Mouse (Mus musculus): ENCODE data around the gene Scn11a. TPM values are rescaled to one million over a fixed set of nuclear protein-coding genes. Genes with fewer than 3 reads are reported as not detected.

Gene Scn11a
- total and polyA plus RNA-seq, 2 experiments from 2014 or later: 0.21 to 0.57 TPM

- Histone ChIP-seq H3K36me3 (ENCODE audit: insufficient read depth) (no peaks in the 10 kb centered on the region), H3K4me1 (ENCODE audit: insufficient read depth) (peaks cover 3% of the 10 kb centered on the region; the same call in 1 of the 2 replicates), H3K27me3 (ENCODE audit: insufficient read depth, low read length) (no peaks in the 10 kb centered on the region), H3K27ac (ENCODE audit: low read depth, low read length) (no peak overlapping the region), H3K4me2 (ENCODE audit: low read depth) (no peak overlapping the region), H3K9me3 (ENCODE audit: low read length) (no peaks in the 10 kb centered on the region), H3K4me3 (ENCODE audit: low read depth, low read length) (no peak overlapping the region), H3K9ac (no peak overlapping the region)
- DNase-seq (peak; percentile 59), ATAC-seq (peak; percentile 56)
- no peak for TF ChIP-seq CTCF (IDR thresholded peaks at IDR 0.05; ENCODE audit: low read depth)
- WGBS: 49% methylated on average over 6 of the region's 6 CpGs
These were observed 21.9 kb upstream of the Scn11a start for GRCm38 (mm10) chr9:119847187-119847586.

DNA sequence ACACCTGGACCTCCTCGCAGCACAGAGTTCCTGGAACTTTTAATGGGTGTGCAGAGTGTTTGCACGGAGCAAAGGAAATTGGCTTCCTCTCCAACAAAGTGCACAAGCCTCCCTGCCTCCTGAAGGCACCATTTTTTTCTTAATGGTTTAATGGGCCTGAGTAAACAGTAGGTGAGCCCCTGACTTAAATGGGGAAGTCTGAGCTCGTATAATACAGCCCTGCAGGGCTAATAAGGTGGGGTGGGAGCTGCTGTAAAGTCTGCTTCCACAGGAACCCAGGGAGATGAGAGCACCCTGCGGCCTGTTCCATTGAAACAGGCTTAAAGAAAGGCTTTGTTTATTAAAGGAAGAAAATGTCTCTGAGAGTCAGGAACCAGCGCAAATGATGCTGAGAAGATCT, 19.5 kb upstream of the Scn11a start:
- H3K4me2 ChIP-seq (ENCODE audit: low read depth): no peak overlapping the region
- no peak overlapping the region for H3K4me3 ChIP-seq (ENCODE audit: low read depth, low read length)
- H3K9me3 ChIP-seq (ENCODE audit: low read length): no peaks in the 10 kb centered on the region
- WGBS: 18% methylated on average over 5 of the region's 5 CpGs
- peaks cover 3% of the 10 kb centered on the region; the same call in 1 of the 2 replicates for H3K4me1 ChIP-seq (ENCODE audit: insufficient read depth)
- H3K27me3 ChIP-seq (ENCODE audit: insufficient read depth, low read length): no peaks in the 10 kb centered on the region
- no peak overlapping the region for H3K9ac ChIP-seq
- no peak for ATAC-seq
- DNase-seq: no peak
- TF ChIP-seq CTCF (IDR thresholded peaks at IDR 0.05; ENCODE audit: low read depth): no peak
- no peak overlapping the region for H3K27ac ChIP-seq (ENCODE audit: low read depth, low read length)
- no peaks in the 10 kb centered on the region for H3K36me3 ChIP-seq (ENCODE audit: insufficient read depth)

GRCm38 (mm10) chr9:119843549-119843948, 18.3 kb upstream of the Scn11a start:
- H3K9ac ChIP-seq: no peak overlapping the region
- H3K27me3 ChIP-seq (ENCODE audit: insufficient read depth, low read length): no peaks in the 10 kb centered on the region
- no peak overlapping the region for H3K27ac ChIP-seq (ENCODE audit: low read depth, low read length)
- no peaks in the 10 kb centered on the region for H3K36me3 ChIP-seq (ENCODE audit: insufficient read depth)
- DNase-seq (no peak), ATAC-seq (no peak)
- H3K4me1 ChIP-seq (ENCODE audit: insufficient read depth): no peaks in the 10 kb centered on the region; the same call in 1 of the 2 replicates
- H3K4me3 ChIP-seq (ENCODE audit: low read depth, low read length): no peak overlapping the region
- H3K9me3 ChIP-seq (ENCODE audit: low read length): no peaks in the 10 kb centered on the region
- no peak overlapping the region for H3K4me2 ChIP-seq (ENCODE audit: low read depth)
- 83% methylated on average over 4 of the region's 4 CpGs for WGBS
- no peak for TF ChIP-seq CTCF (IDR thresholded peaks at IDR 0.05; ENCODE audit: low read depth)

DNA sequence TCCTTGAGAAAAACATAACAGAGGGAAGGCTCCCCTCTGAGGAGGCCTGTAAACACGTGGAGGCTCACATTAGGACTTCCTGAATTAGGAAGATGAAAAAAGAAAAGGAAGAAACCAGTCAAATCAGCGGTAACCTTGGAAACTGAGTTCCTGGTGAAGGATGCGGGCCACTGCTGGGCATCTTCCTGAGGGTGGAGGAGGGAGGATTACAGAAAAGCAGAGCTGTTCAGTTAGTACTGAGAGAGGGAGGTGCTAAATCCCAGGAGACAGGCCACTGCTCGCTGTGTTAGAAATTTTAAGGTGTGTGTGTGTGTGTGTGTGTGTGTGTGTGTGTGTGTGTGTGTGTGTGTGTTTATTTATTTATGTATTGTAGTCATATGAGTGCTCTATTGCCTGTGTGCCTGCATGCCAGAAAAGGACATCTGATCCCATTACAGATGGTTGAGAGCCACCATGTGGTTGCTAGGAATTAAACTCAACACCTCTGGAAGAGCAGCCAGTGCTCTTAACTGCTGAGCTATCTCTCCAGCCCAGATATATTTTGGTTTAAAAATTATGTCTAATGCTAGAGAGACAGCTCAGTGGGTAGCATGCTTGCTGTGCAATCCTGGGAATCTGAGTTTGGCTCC, 17.4 kb upstream of the Scn11a start:
- Histone ChIP-seq H3K4me3 (ENCODE audit: low read depth, low read length) (no peak overlapping the region), H3K4me1 (ENCODE audit: insufficient read depth) (no peaks in the 10 kb centered on the region; the same call in 1 of the 2 replicates), H3K9ac (no peak overlapping the region), H3K9me3 (ENCODE audit: low read length) (no peaks in the 10 kb centered on the region), H3K27me3 (ENCODE audit: insufficient read depth, low read length) (no peaks in the 10 kb centered on the region), H3K36me3 (ENCODE audit: insufficient read depth) (no peaks in the 10 kb centered on the region), H3K4me2 (ENCODE audit: low read depth) (no peak overlapping the region), H3K27ac (ENCODE audit: low read depth, low read length) (no peak overlapping the region)
- WGBS: 23% methylated on average over 4 of the region's 4 CpGs
- peak; percentile 35 for TF ChIP-seq CTCF (IDR thresholded peaks at IDR 0.05; ENCODE audit: low read depth)
- DNase-seq (no peak), ATAC-seq (peak; percentile 44; the same call in 1 of the 2 replicates)

- Histone ChIP-seq H3K27ac (ENCODE audit: low read depth, low read length) (no peak overlapping the region), H3K4me2 (ENCODE audit: low read depth) (no peak overlapping the region), H3K4me3 (ENCODE audit: low read depth, low read length) (no peak overlapping the region), H3K27me3 (ENCODE audit: insufficient read depth, low read length) (no peaks in the 10 kb centered on the region), H3K4me1 (ENCODE audit: insufficient read depth) (no peaks in the 10 kb centered on the region; the same call in 1 of the 2 replicates), H3K9me3 (ENCODE audit: low read length) (no peaks in the 10 kb centered on the region), H3K9ac (no peak overlapping the region), H3K36me3 (ENCODE audit: insufficient read depth) (no peaks in the 10 kb centered on the region)
- ATAC-seq (no peak), DNase-seq (no peak)
- TF ChIP-seq CTCF (IDR thresholded peaks at IDR 0.05; ENCODE audit: low read depth): no peak
- WGBS: 33% methylated on average over 6 of the region's 6 CpGs
These were observed 16.8 kb upstream of the Scn11a start for GRCm38 (mm10) chr9:119842091-119842490.

DNA sequence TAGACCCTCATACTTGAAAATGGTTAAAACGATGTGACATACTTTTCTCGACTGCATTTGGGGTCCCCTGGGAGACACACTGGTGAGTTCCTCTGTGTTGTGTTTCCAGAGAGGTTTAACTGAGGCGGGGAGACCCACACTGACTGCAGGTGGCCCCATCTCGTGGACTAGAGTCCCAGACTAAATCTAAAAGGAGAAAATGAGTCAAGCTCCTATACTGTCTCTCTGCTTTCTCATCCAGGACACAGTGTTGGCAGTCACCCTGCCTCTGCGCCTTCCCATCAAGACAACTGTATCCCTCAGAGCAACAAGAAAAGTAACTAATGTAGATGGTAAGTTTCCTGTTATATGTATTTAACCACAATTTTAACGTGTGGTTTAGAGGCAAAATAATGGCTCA, 15.9 kb upstream of the Scn11a start:
- H3K4me2 ChIP-seq (ENCODE audit: low read depth): no peak overlapping the region
- H3K9me3 ChIP-seq (ENCODE audit: low read length): no peaks in the 10 kb centered on the region
- WGBS: 76% methylated on average over 6 of the region's 6 CpGs
- no peak for TF ChIP-seq CTCF (IDR thresholded peaks at IDR 0.05; ENCODE audit: low read depth)
- no peaks in the 10 kb centered on the region; the same call in 1 of the 2 replicates for H3K4me1 ChIP-seq (ENCODE audit: insufficient read depth)
- H3K4me3 ChIP-seq (ENCODE audit: low read depth, low read length): no peak overlapping the region
- H3K27me3 ChIP-seq (ENCODE audit: insufficient read depth, low read length): no peaks in the 10 kb centered on the region
- ATAC-seq (no peak), DNase-seq (no peak)
- H3K36me3 ChIP-seq (ENCODE audit: insufficient read depth): no peaks in the 10 kb centered on the region
- no peak overlapping the region for H3K27ac ChIP-seq (ENCODE audit: low read depth, low read length)
- H3K9ac ChIP-seq: no peak overlapping the region

DNA sequence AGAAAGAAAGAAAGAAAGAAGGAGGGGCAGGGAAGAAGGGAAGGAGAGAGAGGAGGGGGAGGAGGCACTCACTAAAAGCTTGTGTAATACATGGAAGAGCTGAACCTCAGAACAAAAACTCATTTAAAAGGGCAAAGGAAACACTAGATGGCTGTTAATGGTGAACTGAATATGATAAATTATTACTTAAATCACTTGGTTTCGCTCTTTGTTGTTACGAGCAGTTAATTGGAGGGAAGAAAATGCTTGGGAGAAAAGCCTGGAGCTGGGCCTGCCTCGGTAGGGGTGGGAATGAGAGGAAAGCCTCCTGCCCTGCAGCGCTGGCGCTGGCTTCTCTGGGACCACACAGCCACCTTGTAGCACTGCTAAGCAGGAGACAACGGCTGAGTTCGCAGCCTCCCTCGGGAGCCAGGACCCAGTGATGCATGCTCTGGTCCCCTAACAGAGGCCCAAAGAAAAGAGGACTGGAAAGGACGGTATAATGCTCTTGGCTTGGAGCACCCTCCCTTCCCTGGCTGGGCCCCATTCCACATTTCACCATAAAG, 10.4 kb upstream of the Scn11a start:
- H3K36me3 ChIP-seq (ENCODE audit: insufficient read depth): no peaks in the 10 kb centered on the region
- ATAC-seq (peak; percentile 25; the same call in 1 of the 2 replicates), DNase-seq (no peak)
- H3K27me3 ChIP-seq (ENCODE audit: insufficient read depth, low read length): no peaks in the 10 kb centered on the region
- H3K9me3 ChIP-seq (ENCODE audit: low read length): no peaks in the 10 kb centered on the region
- no peak overlapping the region for H3K4me2 ChIP-seq (ENCODE audit: low read depth)
- H3K4me3 ChIP-seq (ENCODE audit: low read depth, low read length): no peak overlapping the region
- WGBS: 14% methylated on average over 9 of the region's 9 CpGs
- TF ChIP-seq CTCF (IDR thresholded peaks at IDR 0.05; ENCODE audit: low read depth): no peak
- H3K9ac ChIP-seq: no peak overlapping the region
- no peak overlapping the region for H3K27ac ChIP-seq (ENCODE audit: low read depth, low read length)
- H3K4me1 ChIP-seq (ENCODE audit: insufficient read depth): no peaks in the 10 kb centered on the region

Measured in forebrain, postnatal 0 days (tissue).